Mouse (Mus musculus) c-Kit-positive CD71-positive TER-119-negative erythroid progenitor cells, embryonic 14.5 days (primary cell): Measurements from ENCODE around the gene Ick.
"Not testable (repeated sequence)": the region's sequence is repeated elsewhere in the genome, so short reads cannot be mapped to it uniquely, and the experiment has no call there.

Source experiments
- DNase-seq: peaks from one replicate; pipeline ENCODE4 v3.0.0-alpha.2; 2013; ENCODE audit warnings: low read depth

Gene Ick

DNA sequence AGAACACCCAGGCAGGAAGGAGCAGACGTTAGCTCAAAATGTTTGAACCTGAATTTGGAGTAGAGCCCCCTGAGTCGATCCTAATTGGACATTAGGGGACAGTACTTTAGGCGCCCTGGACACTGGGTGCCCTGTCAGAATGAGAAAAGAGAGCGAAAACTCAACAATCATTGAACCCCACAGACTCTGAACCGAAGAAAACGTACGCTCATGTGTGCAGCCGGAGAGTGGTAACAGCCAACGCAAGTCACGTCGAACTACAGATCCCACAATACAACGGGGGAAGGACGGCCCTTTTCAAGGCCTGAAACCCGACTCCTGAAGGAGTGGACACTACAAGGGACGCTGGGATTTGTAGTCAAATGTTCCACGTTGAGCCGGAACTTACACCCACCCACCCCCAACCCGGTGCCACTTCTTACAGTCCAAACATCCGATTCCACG lies at the start of gene Ick, which contains the start of gene Fbxo9:
Gene Ick, plus strand, starts transcription at position 397 of the 444 bp plus-strand sequence.
Gene Fbxo9, minus strand, starts transcription at position 270 of the 444 bp plus-strand sequence.
- peak; percentile 93 for DNase-seq

DNA sequence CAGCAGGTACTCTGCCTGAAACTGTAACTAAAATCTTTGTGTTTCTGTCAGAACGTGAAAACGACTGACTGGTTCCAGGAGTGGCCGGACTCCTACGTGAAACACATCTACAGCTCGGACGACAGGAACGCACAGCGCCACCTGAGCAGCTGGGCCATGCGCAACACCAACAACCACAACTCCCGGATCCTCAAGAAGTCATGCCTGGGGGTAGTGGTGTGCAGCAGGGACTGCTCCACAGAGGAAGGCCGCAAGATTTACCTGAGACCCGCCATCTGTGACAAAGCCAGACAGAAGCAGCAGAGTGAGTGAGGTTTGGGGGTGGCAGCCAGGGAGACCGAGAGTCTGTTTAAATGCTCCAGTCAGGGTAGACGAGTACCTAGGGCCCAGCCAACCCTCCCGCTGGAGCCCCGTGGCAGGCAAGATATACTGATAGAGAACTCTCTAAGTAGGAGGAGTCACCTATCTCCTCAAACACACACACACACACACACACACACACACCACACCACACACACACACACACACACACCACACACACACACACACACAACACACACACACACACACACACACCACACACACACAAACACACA lies 49.4 kb upstream of the Ick start:
- DNase-seq, result peak; percentile 16

- DNase-seq, result no peak
These were observed 46.6 kb upstream of the Ick start for GRCm38 (mm10) chr9:78062392-78062791.

GRCm38 (mm10) chr9:78064121-78064520 lies 44.9 kb upstream of the Ick start:
- DNase-seq, result no peak

DNA sequence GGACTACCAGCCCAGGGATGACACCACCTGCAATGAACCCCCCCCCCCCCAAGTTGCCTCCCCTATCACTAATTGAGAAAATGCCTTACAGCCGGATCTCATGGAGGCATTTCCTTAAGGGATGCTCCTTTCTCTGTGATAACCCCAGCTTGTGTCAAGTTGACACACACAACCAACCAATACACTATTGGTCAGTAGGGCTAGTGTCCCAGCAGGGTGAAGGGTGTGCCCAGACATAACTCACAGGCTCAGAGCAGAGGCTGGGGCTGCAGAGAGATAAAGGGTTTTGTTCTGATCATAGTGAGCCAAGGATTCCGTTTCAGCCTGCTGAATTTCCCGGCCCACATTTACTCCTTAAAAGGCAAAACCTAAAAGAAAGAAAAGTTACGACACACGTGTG lies 38.5 kb upstream of the Ick start:
- DNase-seq, result no peak

DNA sequence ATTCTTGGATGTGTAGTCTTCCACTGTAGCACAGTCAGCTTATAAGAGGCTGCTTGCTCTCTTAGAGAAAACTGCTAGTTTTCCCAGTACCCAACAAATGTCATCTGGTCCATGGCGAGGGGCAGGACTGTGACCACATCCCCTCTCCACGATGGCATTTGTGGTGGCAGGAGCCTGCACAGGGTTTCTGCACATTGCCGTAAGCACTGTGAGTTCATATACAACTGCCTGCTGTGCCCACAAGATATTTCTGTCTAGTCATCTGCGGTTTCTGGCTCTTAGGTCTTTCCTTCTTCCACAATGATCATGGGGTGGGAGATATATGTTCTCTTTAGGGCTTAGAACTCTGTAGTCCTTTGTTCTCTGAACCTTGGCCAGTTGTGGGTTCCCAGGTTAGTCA lies 37.4 kb upstream of the Ick start:
- DNase-seq, result no peak

- not testable (repeated sequence) for DNase-seq
These were observed 35.7 kb upstream of the Ick start for GRCm38 (mm10) chr9:78073291-78073690.

GRCm38 (mm10) chr9:78073713-78074340 lies 35.2 kb upstream of the Ick start:
- no peak for DNase-seq

DNA sequence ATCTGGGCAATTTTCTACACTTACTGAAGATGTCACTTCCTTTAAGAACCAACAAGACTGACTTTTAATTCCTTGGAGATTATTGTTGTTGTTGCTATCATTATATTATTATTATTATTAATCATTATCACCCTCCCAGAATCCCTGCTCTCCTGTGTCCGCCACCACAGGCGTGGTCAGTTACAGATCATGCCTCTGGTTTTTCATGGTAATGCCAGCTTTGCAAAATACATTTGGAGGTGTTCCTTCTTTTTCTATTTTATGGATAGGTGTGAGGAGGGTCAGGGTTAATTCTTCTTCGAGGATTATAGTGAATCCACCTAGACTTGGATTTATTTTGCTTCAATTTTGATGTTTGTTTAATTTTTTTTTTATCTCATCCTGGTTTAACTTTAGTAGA lies 33.7 kb upstream of the Ick start:
- no peak for DNase-seq

GRCm38 (mm10) chr9:78078240-78078639 lies 30.8 kb upstream of the Ick start:
- DNase-seq, result no peak

- no peak for DNase-seq
These were observed 27.2 kb upstream of the Ick start for GRCm38 (mm10) chr9:78081835-78082234.

DNA sequence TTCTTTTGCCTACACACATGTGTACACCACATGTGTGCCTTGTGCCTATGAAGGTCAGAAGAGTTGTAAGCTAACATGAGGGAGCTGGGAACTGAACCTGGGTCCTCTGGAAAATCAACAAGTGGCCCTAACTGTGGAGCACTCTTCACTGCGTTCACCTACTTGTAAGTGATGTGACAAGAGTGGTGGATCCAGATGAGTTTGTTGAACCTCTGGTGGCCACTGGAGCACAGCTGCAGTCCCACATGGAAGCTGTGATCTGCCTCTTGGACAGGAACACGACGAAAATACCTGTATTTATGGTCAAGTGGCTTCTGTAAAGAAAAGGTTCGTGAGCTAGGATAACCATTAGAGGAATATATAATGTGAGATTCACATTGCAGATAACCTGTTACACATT lies 24.7 kb upstream of the Ick start:
- DNase-seq, result no peak

DNA sequence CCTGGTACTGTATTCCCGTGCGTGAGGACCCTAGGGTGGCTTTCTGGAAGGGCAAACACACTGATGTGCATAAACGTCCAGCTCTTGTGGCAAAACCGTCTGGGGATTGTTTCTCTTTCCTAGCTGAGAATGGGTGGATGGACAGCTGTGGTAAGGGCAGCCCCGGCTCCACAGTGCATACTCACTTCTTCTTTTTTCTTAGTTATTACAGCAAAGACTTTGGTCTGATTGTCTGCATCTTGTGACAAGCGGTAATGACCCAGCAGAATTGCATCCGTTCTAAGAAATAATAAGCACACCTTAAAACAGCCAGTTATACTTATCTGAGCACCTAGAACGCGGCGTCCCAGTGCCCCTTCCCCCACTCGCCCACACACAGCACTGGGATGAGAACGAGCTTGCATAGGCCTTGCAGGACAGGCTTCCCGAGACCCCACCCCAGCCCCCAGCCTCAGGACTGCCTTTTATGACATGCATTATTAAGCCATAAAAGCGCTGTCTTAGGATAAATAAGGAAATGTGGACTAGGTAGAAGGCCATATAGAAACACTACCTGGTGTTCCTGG lies 23.2 kb upstream of the Ick start:
- no peak for DNase-seq

GRCm38 (mm10) chr9:78087751-78088150 lies 21.2 kb upstream of the Ick start:
- DNase-seq, result no peak

DNA sequence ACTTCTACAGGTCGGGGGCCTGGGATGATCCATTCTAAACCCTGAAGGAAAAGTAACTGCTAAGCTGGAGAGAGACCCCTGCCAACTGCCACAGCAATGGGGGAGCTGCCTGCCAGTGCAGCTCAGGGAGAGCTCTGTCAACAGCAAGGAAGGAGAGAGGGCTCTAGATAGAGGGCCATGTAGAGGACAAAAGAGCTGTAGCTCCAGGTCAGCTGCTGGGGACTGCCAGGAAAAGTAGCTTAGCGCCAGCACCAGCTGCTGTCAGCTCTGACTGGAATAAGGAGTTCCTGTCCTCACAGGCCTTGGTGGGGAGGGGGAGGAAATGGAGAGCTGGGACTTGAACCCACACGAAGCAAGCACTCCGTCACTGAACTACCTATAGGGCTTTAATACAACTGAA lies 20.5 kb upstream of the Ick start:
- no peak for DNase-seq

DNA sequence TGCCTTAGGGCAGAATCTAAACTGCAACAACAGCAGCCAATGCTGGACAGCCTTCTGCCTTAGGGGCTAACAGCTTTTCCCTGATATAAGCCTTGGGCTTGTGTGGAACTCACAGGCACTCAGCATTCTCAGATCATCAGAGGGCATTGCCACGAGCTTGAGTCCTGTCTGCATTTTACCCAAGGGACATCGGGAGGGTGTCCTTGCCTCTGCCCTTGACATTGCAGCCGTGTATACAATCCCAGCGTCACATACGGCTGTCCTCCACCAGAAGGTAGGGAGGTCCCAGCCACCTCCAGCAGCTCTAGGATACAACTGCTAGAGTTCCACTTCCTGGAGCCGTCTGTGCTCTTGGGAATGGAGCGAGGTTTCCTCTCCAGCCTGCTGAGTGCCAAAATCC lies 20.0 kb upstream of the Ick start:
- no peak for DNase-seq

DNA sequence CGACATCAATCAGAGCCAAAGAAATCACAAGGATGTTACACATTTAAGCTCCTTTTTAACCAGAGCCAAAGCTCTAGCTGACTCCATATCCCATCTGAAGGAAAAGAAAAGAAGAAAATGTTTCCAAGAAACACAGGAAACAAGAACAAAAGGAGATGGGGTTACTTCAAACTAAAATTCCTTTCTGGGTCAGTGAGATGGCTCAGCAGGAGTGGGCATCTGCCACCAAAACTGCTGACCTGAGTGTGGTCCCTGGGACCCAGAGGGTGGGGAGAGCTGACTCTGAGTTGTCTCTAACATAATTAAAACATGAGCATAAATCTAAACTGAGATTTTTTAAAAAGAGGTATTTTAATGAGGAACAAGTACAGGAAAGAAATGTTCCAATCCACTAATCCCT lies 19.1 kb upstream of the Ick start:
- no peak for DNase-seq

- DNase-seq, result no peak
These were observed 18.4 kb upstream of the Ick start for GRCm38 (mm10) chr9:78090596-78090995.

DNA sequence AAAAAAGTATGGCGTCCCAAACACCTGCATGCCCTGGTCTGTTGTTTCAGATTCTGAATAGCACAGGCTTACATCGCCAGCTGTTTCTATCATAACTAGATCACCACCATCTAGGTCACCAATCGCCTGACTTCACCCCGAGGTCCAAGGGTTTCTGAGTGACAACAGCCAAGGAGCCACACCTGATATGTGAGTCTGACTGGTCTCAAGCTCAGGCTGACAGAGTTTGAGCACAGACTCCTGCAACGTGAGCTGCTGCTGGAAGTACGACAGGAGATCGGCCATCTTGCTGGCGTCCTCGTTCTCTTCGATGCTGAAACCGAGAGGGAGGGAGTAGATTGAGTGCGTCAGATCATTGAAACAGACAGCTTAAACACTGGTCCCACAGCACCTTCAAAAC lies 13.3 kb upstream of the Ick start:
- no peak for DNase-seq

DNA sequence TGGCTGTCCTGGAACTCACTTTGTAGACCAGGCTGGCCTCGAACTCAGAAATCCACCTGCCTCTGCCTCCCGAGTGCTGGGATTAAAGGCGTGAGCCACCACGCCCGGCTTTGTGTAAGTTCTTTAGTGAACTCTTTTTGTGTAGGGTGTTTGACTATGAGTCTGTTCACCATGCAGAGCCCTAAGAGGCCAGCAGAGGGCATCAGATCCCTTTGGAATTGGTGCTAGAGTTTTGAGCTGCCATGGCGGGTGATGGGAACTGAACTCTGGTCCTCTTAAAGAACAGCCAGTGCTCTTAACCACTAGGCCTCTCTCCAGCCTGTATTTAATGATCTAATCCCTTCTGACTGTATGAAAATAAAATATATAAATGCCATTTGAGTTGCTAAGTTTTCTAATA lies 12.6 kb upstream of the Ick start:
- DNase-seq, result no peak

DNA sequence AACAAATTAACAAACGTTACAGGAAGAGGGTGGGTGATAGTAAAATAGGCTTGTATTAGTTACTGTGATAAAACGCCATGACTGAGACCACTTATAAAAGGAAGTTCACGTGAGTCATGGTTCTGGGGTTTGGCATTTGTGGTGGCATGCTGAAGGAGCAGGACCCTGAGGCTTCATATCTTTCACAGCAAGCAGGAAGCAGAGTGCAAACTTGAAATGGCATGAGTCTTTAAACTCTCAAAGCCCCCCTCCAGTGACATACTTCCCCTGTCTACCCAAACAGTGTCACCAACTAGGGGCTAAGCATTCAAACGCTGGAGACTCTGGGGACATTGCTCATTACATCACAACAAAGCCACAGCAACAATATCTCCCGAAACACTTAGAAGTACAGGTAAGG lies 8.0 kb upstream of the Ick start:
- DNase-seq, result no peak

DNA sequence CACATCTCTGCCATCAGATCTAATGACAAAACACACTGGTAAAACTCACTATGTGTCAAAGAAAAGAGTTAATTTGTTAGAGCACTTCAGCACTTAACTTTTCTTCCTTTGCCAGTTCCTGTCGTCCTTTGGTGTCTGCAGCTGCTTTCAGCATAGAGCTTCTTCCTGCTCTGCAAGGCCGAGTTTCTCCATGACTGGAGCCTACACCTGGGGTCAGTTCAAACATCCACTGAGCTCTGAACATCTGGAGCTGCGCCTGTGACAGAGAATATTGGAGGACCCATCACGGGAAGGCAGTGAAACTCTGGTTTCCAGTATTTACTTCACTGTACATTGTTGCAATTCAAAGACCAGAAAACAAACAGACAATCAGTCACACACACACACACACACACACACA lies 7.6 kb upstream of the Ick start:
- no peak for DNase-seq

- no peak for DNase-seq
These were observed 4.9 kb upstream of the Ick start for GRCm38 (mm10) chr9:78103965-78104560.
